Mouse (Mus musculus): ENCODE data around the gene Cish. TPM values are rescaled to one million over a fixed set of nuclear protein-coding genes. Genes with fewer than 3 reads are reported as not detected.

Gene Cish
- total and polyA plus RNA-seq, 3 experiments = 10.0 to 24.5 TPM; not detected in 1

GRCm38 (mm10) chr9:107327879-107328620 lies 32.2 kb downstream of the Cish start:
- no peak for TF ChIP-seq HCFC1 (IDR thresholded peaks at IDR 0.05; ENCODE audit: low read depth, low read length)
- TF ChIP-seq JUND (IDR thresholded peaks at IDR 0.05; ENCODE audit: low read depth, low read length) = no peak
- no peak for TF ChIP-seq RAD21 (IDR thresholded peaks at IDR 0.05; ENCODE audit: low read depth, low read length)
- peaks cover 7 to 8% of the 10 kb centered on the region in 2 experiments for H3K4me1 ChIP-seq (ENCODE audit: control insufficient read depth in 1 of 2, insufficient read depth in 2 of 2, low read length in 2 of 2)

GRCm38 (mm10) chr9:107330791-107331190 lies 35.0 kb downstream of the Cish start:
- no peaks in the 10 kb centered on the region for H3K79me2 ChIP-seq (ENCODE audit: control insufficient read depth, insufficient read depth, low read length, poor library complexity)
- no peak for DNase-seq (ENCODE audit: low read depth, low spot score)
- H3K27me3 ChIP-seq (ENCODE audit: control insufficient read depth in 1 of 2, insufficient read depth in 2 of 2, low read length in 2 of 2) = no peaks in the 10 kb centered on the region
- peaks cover 0 to 4% of the 10 kb centered on the region in 2 experiments; a peak in 1 of 4 replicates for H3K4me1 ChIP-seq (ENCODE audit: control insufficient read depth in 1 of 2, insufficient read depth in 2 of 2, low read length in 2 of 2)
- H3K27ac ChIP-seq (ENCODE audit: control insufficient read depth, low read depth, low read length) = no peak overlapping the region
- TF ChIP-seq NELFE (IDR thresholded peaks at IDR 0.05; ENCODE audit: low read depth, low read length) = no peak
- no peak for TF ChIP-seq NRF1 (IDR thresholded peaks at IDR 0.05; ENCODE audit: insufficient read depth, low read depth, low read length, poor library complexity, severe bottlenecking)
- TF ChIP-seq MYB (IDR thresholded peaks at IDR 0.05; ENCODE audit: low read depth, low read length) = no peak
- TF ChIP-seq POLR2AphosphoS5 (IDR thresholded peaks at IDR 0.05; ENCODE audit: borderline replicate concordance, low read depth, low read length) = no peak
- no peak for TF ChIP-seq POLR2AphosphoS2 (IDR thresholded peaks at IDR 0.05; ENCODE audit: low read length)
- TF ChIP-seq EP300 (IDR thresholded peaks at IDR 0.05; ENCODE audit: low read depth in 1 of 2, low read length in 2 of 2) = no peak
- TF ChIP-seq HCFC1 (IDR thresholded peaks at IDR 0.05; ENCODE audit: low read depth, low read length) = no peak
- TF ChIP-seq GABPA (IDR thresholded peaks at IDR 0.05; ENCODE audit: low read depth, low read length) = no peak
- no peak for TF ChIP-seq CHD1 (IDR thresholded peaks at IDR 0.05; ENCODE audit: low read depth, low read length)
- no peak for TF ChIP-seq ELF1 (IDR thresholded peaks at IDR 0.05; ENCODE audit: low read depth, low read length)
- no peak for TF ChIP-seq MXI1 (IDR thresholded peaks at IDR 0.05; ENCODE audit: low read depth, low read length)
- no peak for TF ChIP-seq CHD2 (IDR thresholded peaks at IDR 0.05; ENCODE audit: low read length)
- H3K9me3 ChIP-seq (replicated peaks; ENCODE audit: insufficient read depth, low read length) = no peaks in the 10 kb centered on the region
- H3K9ac ChIP-seq (ENCODE audit: control insufficient read depth, low read depth, low read length, poor library complexity, severe bottlenecking) = no peak overlapping the region
- no peaks in the 10 kb centered on the region for H3K36me3 ChIP-seq (ENCODE audit: control insufficient read depth in 1 of 2, insufficient read depth in 2 of 2, low read length in 2 of 2)
- H3K4me3 ChIP-seq (ENCODE audit: control insufficient read depth in 1 of 2, insufficient read depth in 1 of 2, low read depth in 2 of 2, low read length in 2 of 2) = no peak overlapping the region

More at GRCm38 (mm10) chr9:107327879-107328620, 32.2 kb downstream of the Cish start:
- Histone ChIP-seq H3K27me3 (ENCODE audit: control insufficient read depth in 1 of 2, insufficient read depth in 2 of 2, low read length in 2 of 2) (no peaks in the 10 kb centered on the region), H3K9ac (ENCODE audit: control insufficient read depth, low read depth, low read length, poor library complexity, severe bottlenecking) (no peak overlapping the region), H3K79me2 (ENCODE audit: control insufficient read depth, insufficient read depth, low read length, poor library complexity) (no peaks in the 10 kb centered on the region), H3K36me3 (ENCODE audit: control insufficient read depth in 1 of 2, insufficient read depth in 2 of 2, low read length in 2 of 2) (peaks cover 0 to 4% of the 10 kb centered on the region in 2 experiments; a peak in 2 of 4 replicates), H3K9me3 (replicated peaks; ENCODE audit: insufficient read depth, low read length) (no peaks in the 10 kb centered on the region), H3K4me3 (ENCODE audit: control insufficient read depth in 1 of 2, insufficient read depth in 1 of 2, low read depth in 2 of 2, low read length in 2 of 2) (no peak overlapping the region), H3K27ac (ENCODE audit: control insufficient read depth, low read depth, low read length) (no peak overlapping the region)
- no peak for DNase-seq (ENCODE audit: low read depth, low spot score)
